Mouse (Mus musculus): ENCODE results near the gene Sult2b1.

DNA sequence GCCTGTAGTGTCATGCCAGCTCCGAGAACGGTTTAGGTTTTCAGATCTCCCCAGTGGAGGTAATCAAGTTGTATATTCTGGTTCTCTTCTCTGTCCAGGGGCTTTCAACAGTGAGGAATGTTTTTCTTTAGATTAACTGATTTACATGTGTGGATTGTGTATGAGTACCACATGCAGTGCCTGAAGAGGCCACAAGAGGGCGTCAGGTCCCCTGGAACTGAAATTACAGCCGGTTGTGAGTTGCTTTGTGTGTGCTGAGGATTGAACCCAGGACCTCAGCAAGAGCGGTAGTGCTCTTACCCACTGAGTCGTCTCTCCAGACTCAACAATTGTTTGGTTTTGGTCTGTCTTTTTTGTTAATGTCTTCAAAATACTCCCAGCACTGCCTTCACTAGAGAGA lies 38.0 kb downstream of the Sult2b1 start:
- peak; percentile 80; the same call in 1 of the 2 replicates for TF ChIP-seq CTCF (IDR thresholded peaks at IDR 0.05; ENCODE audit: control insufficient read depth, insufficient read depth, insufficient replicate concordance, low read depth, low read length)
- no peak for TF ChIP-seq POLR2A (IDR thresholded peaks at IDR 0.05; ENCODE audit: control insufficient read depth, low read depth, low read length)
